Mouse (Mus musculus) hindbrain, postnatal 0 days (tissue): ENCODE measurements around the gene Ticam1. TPM values are rescaled to one million over a fixed set of nuclear protein-coding genes. Genes with fewer than 3 reads are reported as not detected.

ENCODE experiments used
- ATAC-seq: fragments of 200-750 bp; cut with Nextera tagmentation; 2 replicates; pipeline ENCODE4 v1.8.0; 2017; ENCODE audit warnings: mild to moderate bottlenecking, moderate TSS enrichment, moderate library complexity
- DNase-seq: peaks from one replicate; pipeline ENCODE4 v3.0.0-alpha.2; 2015; ENCODE audit warnings: low spot score
- H3K27ac ChIP-seq: fragments of 300-500 bp; sonication (generic); 2 replicates; pipeline ENCODE4 v1.5.1; 2014; ENCODE audit warnings: mild to moderate bottlenecking
- H3K27me3 ChIP-seq: fragments of 300-500 bp; sonication (generic); 2 replicates; pipeline ENCODE4 v1.6.1; 2014; ENCODE audit warnings: low read length, mixed read lengths; ENCODE audit not compliant: insufficient read depth
- H3K36me3 ChIP-seq: fragments of 300-500 bp; sonication (generic); 2 replicates; pipeline ENCODE4 v1.6.1; 2014; ENCODE audit warnings: low read length, mixed read lengths; ENCODE audit not compliant: insufficient read depth
- H3K4me1 ChIP-seq: fragments of 300-500 bp; sonication (generic); 2 replicates; pipeline ENCODE4 v1.6.1; 2014; ENCODE audit warnings: antibody characterized with exemption, low read length, mixed read lengths; ENCODE audit not compliant: insufficient read depth
- H3K4me2 ChIP-seq: fragments of 300-500 bp; sonication (generic); 2 replicates; pipeline ENCODE4 v1.6.1; 2014; ENCODE audit warnings: low read depth, mild to moderate bottlenecking, low read length, moderate library complexity, mixed read lengths
- H3K4me3 ChIP-seq: fragments of 300-500 bp; sonication (generic); 2 replicates; pipeline ENCODE4 v1.5.1; 2014; ENCODE audit warnings: low read length
- H3K9ac ChIP-seq: fragments of 300-500 bp; sonication (generic); replicated peaks from 2 replicates; pipeline ENCODE4 v1.6.1; 2014; ENCODE audit warnings: mild to moderate bottlenecking, low read length, moderate library complexity, mixed read lengths
- H3K9me3 ChIP-seq: fragments of 300-500 bp; sonication (generic); 2 replicates; pipeline ENCODE4 v1.6.1; 2016; ENCODE audit warnings: low read length, mixed read lengths
- CTCF ChIP-seq: IDR thresholded peaks from 2 replicates; pipeline ENCODE4 v1.5.1; 2016; ENCODE audit warnings: antibody characterized with exemption, control low read depth, low read depth
- WGBS: fragments of 180-500 bp; shearing (Covaris S2); extraction: QIAGEN DNeasy Blood & Tissue Kit; methylation state at CpG from one replicate; pipeline ENCODE4 v1.1.7; 2014; 5-methylcytosine and 5-hydroxymethylcytosine counted together
- polyA plus RNA-seq: library from polyadenylated mRNA; unstranded; fragments of >200 nt; fragmentation: Nextera tagmentation; extraction: Ambion mirVana; gene quantifications from 2 replicates; pipeline ENCODE4 v1.2.1, GENCODE M21; 2015
- total RNA-seq: library from RNA; depleted of rRNA; stranded (reverse); fragments of >200 nt; gene quantifications from 2 replicates; pipeline ENCODE4 v1.2.3, GENCODE M21; 2014

The Ticam1 gene
- total and polyA plus RNA-seq, 2 experiments from 2014 or later, result 1.2 to 3.4 TPM

DNA sequence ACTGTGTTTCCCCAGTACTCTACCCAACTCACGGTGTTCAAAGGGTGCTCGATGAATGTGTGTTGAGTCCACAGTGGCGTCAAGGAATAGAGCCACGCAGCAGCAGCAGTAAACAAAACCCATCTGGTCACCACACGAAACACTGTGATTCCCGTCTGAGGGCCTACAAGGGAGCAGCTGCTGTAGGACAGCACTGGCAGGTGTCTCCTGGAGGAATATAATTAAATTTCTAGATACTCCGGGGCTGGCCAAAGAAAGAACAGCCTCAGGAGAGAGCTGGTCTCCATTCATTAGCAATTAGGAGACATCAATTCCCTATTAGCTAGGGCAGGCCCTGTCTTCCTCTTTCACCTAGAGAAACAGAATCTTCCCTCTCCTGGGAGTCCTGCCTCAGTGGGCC, 31.0 kb downstream of the Ticam1 start:
- H3K9ac ChIP-seq, result no peak overlapping the region
- no peak overlapping the region for H3K4me2 ChIP-seq
- H3K36me3 ChIP-seq, result no peaks in the 10 kb centered on the region
- no peak overlapping the region for H3K4me3 ChIP-seq
- H3K27me3 ChIP-seq, result no peaks in the 10 kb centered on the region
- no peak for DNase-seq
- ATAC-seq, result no peak
- H3K9me3 ChIP-seq, result no peaks in the 10 kb centered on the region
- H3K27ac ChIP-seq, result no peak overlapping the region
- peaks cover 3% of the 10 kb centered on the region; the same call in 1 of the 2 replicates for H3K4me1 ChIP-seq
- TF ChIP-seq CTCF, result no peak
- 46% methylated on average over 7 of the region's 7 CpGs for WGBS

DNA sequence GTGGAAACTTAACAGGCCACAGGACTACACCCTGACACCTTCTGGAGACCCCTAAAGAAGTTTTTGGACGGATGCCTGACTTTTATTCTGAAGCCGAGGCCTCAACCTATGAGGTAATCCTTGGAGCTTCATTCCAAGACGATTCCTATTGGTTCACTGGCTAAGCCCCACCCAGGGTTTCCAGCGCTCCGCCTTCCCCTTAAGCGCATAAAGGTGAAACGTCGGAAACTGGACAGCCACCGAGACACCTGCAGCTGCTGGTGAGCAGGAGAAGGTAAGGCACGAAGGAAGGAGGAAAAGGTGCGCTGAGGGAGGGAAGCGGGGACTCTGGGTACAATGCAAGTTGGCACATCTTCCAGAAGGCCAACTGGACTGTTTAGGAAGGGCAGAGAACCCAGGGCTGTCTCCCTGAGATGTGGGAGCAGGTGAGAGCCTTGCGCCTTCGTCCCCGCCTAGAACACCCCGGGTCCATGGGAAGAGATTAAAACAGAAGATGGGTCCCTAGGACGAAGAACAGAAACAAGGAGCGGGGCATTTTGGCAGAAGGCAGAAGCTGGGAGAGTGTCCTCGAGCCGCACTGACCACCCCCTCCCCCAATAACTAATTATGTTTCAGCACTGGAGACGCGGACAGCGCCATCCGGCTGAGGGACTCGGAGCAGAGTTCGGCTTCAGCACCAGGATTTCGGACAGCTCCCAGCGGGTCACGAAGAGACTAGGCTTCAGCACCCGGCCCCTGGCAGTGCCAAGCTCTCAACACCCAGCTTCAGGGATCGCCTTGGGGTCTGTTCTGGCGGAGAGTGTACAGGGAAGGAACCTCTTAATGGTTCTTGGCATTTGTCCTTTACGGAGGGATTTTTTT, 34.8 kb downstream of the Ticam1 start:
- H3K27me3 ChIP-seq, result no peaks in the 10 kb centered on the region
- peaks cover 3% of the 10 kb centered on the region; the same call in 1 of the 2 replicates for H3K4me1 ChIP-seq
- H3K9me3 ChIP-seq, result no peaks in the 10 kb centered on the region
- TF ChIP-seq CTCF, result peak; percentile 40; the same call in 1 of the 2 replicates
- DNase-seq, result peak; percentile 90
- under 1% methylated on average over 33 of the region's 33 CpGs for WGBS
- H3K36me3 ChIP-seq, result no peaks in the 10 kb centered on the region
- peak overlapping the region; percentile 71; the same call in 1 of the 2 replicates for H3K27ac ChIP-seq
- H3K4me2 ChIP-seq, result peak overlapping the region; percentile 50
- H3K4me3 ChIP-seq, result peak overlapping the region; percentile 50
- peak overlapping the region; percentile 57 for H3K9ac ChIP-seq
- ATAC-seq, result peak; percentile 93

DNA sequence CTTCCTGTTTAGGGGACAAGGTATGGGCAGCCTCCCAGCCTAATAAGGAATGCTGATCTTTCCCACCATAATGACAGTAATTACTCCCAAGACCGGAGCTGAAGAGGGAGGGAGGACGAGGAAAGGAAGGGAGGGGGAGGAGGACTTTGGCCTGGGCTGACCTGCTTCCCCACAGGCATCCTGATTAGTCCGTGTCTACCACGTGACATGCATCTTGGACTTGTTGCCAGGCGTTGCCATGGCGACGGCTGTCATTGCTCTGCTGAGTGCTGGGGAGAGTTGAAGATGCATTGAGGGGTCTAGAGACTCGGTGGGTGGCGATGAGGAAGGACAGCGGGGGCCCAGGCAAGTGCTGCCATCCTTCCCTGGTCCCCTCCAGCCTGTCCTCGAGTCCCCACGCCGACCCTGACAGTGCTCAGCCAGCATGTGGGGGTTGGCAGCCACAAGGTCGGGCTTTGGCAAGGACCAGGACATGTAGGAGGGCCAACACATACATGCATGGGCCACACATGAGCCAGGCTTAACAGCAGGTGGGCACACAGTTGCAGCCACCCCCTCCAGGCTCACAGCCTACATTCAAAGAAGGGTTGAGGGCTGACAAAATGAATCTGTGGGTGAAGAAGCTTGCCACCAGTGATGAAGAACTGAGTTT, 42.6 kb downstream of the Ticam1 start:
- peak overlapping the region; percentile 43 for H3K4me2 ChIP-seq
- ATAC-seq (peak; percentile 98), DNase-seq (peak; percentile 94)
- no peak for TF ChIP-seq CTCF
- H3K27me3 ChIP-seq, result no peaks in the 10 kb centered on the region
- H3K4me1 ChIP-seq, result peaks cover 10% of the 10 kb centered on the region
- 0 out of 2 replicates have a peak overlapping the region, but pooled peaks have one; percentile 8 for H3K4me3 ChIP-seq
- 0 out of 2 replicates have a peak overlapping the region, but pooled peaks have one; percentile 26 for H3K27ac ChIP-seq
- WGBS, result 2% methylated on average over 14 of the region's 14 CpGs
- no peaks in the 10 kb centered on the region for H3K36me3 ChIP-seq
- H3K9me3 ChIP-seq, result no peaks in the 10 kb centered on the region
- no peak overlapping the region for H3K9ac ChIP-seq

DNA sequence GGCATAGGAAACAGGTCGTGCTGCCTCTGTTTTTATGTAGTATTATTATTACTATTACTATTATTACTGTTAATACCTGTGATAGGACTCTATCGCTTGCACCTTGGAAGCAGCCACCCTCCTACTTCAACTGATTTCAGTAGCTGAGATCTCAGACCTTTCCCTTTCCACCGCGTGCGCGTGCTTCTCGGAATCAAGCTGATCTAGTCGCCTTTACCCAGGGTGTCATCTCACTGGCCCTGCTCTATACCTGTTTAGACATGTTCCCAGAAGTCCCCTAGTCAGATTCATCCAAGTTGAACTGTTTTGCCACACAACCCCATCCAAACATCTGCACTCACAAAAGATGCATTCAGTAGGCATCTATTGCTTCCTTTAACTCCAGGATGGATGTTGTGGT, 43.2 kb downstream of the Ticam1 start:
- Histone ChIP-seq H3K27ac (no peak overlapping the region), H3K27me3 (no peaks in the 10 kb centered on the region), H3K9me3 (no peaks in the 10 kb centered on the region), H3K4me2 (peak overlapping the region; percentile 43), H3K4me3 (0 out of 2 replicates have a peak overlapping the region, but pooled peaks have one; percentile 8), H3K9ac (no peak overlapping the region), H3K36me3 (no peaks in the 10 kb centered on the region), H3K4me1 (peaks cover 10% of the 10 kb centered on the region)
- TF ChIP-seq CTCF, result no peak
- WGBS, result 40% methylated on average over 8 of the region's 8 CpGs
- DNase-seq, result no peak
- ATAC-seq, result peak; percentile 14; the same call in 1 of the 2 replicates

DNA sequence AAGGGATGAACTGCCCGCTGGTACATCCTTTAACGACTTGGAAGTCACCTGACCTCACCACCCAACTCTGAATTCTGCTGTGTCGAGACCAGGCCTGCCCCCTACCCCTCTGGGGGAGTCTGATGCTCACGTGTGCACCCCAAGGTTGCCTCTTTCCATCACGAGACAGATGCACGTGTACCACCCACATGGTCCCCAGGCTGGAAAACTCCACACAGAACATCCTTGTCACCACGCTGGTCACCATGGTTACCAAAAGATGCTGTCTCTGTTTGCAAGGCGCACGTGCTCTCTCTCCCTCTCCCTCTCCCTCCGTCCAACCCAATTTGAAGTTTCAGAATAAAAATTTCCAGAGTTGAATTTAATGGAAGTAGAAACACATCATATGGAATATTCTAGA, 46.6 kb downstream of the Ticam1 start:
- no peak for DNase-seq
- no peak overlapping the region for H3K27ac ChIP-seq
- no peak for TF ChIP-seq CTCF
- H3K4me1 ChIP-seq, result peaks cover 10% of the 10 kb centered on the region
- no peak overlapping the region for H3K4me2 ChIP-seq
- H3K9ac ChIP-seq, result no peak overlapping the region
- H3K4me3 ChIP-seq, result no peak overlapping the region
- H3K36me3 ChIP-seq, result no peaks in the 10 kb centered on the region
- H3K27me3 ChIP-seq, result no peaks in the 10 kb centered on the region
- 46% methylated on average over 10 of the region's 10 CpGs for WGBS
- no peaks in the 10 kb centered on the region for H3K9me3 ChIP-seq
- no peak for ATAC-seq

DNA sequence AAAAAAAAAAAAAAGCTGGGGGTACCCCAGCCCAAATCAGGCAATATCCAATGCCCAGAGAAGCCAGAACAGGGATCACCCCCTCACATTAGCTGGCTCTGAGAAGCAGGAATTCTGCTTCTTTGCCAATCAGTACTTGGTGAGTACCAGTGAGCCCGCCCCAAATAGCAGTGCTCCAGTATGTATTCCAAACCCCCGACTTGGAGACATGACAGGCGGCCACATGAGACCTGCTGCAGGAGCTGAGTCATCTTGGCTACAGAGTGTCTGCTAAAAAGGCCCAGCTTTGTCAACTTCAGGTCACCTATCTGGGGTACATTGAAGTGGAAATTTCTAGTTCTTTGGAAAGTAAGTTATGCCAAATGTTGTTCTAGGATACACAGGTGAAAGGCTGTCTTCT, 50.0 kb downstream of the Ticam1 start:
- no peak overlapping the region for H3K9ac ChIP-seq
- 67% methylated on average over 3 of the region's 3 CpGs for WGBS
- ATAC-seq, result no peak

More for the DNA sequence above, 50.0 kb downstream of the Ticam1 start:
- no peaks in the 10 kb centered on the region for H3K4me1 ChIP-seq
- no peak overlapping the region for H3K4me3 ChIP-seq
- no peaks in the 10 kb centered on the region for H3K27me3 ChIP-seq
- no peaks in the 10 kb centered on the region for H3K9me3 ChIP-seq
- no peaks in the 10 kb centered on the region for H3K36me3 ChIP-seq
- no peak overlapping the region for H3K4me2 ChIP-seq
- no peak for DNase-seq
- TF ChIP-seq CTCF, result no peak
- no peak overlapping the region for H3K27ac ChIP-seq
